Mouse (Mus musculus) neural tube, postnatal 0 days (tissue): ENCODE results near the gene Klrb1. TPM values are rescaled to one million over a fixed set of nuclear protein-coding genes. Genes with fewer than 3 reads are reported as not detected.

Experiments used
- polyA plus RNA-seq: library from polyadenylated mRNA; unstranded; fragments of >200 nt; fragmentation: Nextera tagmentation; extraction: Ambion mirVana; gene quantifications from 2 replicates; pipeline ENCODE4 v1.2.1, GENCODE M21; 2015

Klrb1 gene
- 0.93 and 0.99 TPM in 2 replicates for polyA plus RNA-seq

GRCm38 (mm10) chr6:128722959-128723358 lies at the start of gene Klrb1:
TSS of gene Klrb1 (minus strand) at chr6:128723059.

GRCm38 (mm10) chr6:128662206-128662605 lies 60.7 kb downstream of the Klrb1 start, which contains the start of gene Clec2h:
TSS of gene Clec2h (plus strand) at chr6:128662385.

Other genes with a start within 250 kb of the Klrb1 start
- gene Pzp, start 196.3 kb downstream of the Klrb1 start, polyA plus RNA-seq = 0.30 and 0.57 TPM in 2 replicates
- 13.2 and 17.3 TPM in 2 replicates for gene A2ml1, start 141.5 kb downstream of the Klrb1 start, polyA plus RNA-seq
- 0.21 and 0.38 TPM in 2 replicates for gene Klrb1a, start 99.5 kb downstream of the Klrb1 start, polyA plus RNA-seq
- not detected in 2 replicates for gene Clec2h, start 60.7 kb downstream of the Klrb1 start, polyA plus RNA-seq
- gene Klrb1c, start 66.2 kb upstream of the Klrb1 start, polyA plus RNA-seq = 0.13 TPM in 1 of 2 replicates, not detected in the other
- not detected in 2 replicates for gene Gm44511, start 103.3 kb upstream of the Klrb1 start, polyA plus RNA-seq
- not detected in 2 replicates for gene Klrb1b, start 103.3 kb upstream of the Klrb1 start, polyA plus RNA-seq
- not detected in 2 replicates for gene Clec2i, start 164.5 kb upstream of the Klrb1 start, polyA plus RNA-seq
- 0.50 and 0.71 TPM in 2 replicates for gene BC035044, start 168.1 kb upstream of the Klrb1 start, polyA plus RNA-seq
- gene Clec2g, start 211.3 kb upstream of the Klrb1 start, polyA plus RNA-seq = not detected in 2 replicates